Mouse (Mus musculus) CH12F3 (cell line): Measurements from ENCODE around the gene Sorl1.

Source experiments
- in situ Hi-C: fragments of 300-500 bp; cut with MboI; formaldehyde crosslinking; loops from 2 replicates; pipeline ENCODE4 v1.14.3; 2020; ENCODE audit warnings: low sequenced_read_pairs

Sorl1 gene

DNA sequence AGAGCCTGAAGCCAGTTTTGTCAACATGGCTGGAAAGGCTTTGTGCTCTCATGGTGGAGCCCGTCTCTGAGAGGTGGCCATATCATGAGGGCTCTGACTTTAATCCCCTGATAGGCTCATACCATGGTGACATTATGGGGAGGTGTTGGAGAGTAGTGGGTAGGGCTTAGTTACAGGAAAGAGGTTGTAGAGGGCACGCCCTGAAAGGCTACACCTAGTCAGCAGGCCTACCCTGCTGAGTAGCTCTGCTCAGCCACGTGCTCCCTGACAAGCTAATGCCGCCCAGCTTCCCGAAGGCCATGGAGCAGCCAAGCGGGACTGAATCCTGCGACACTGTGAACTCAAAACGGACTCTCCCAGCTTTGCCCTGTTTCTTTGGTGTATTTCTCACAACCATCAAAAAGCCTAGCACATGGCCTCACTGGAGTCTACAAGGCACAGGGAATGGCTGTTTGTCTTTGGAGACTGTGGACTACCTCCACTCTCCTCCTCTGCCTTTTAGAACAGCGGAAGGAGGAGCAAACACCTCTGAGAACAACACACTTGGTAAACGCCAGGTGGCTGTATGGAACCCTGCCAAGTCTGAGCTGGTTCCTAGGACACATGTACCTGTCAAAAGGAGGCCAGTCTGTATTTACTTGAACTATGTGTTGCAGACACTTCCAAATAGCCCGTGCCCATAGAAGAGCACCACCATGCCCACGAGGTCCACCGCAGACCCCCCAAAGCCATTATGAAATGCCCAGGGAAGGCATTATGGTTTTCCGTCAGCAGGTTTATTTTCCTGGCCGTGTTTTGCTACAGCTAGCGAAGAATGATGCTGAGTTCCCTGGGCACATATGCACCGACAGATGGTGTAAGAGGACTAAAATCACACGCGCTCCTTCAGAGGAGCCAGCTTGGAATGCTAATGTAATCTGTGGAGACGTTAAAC, 69.5 kb downstream of the Sorl1 start:
- in situ Hi-C loops = no loop called here

DNA sequence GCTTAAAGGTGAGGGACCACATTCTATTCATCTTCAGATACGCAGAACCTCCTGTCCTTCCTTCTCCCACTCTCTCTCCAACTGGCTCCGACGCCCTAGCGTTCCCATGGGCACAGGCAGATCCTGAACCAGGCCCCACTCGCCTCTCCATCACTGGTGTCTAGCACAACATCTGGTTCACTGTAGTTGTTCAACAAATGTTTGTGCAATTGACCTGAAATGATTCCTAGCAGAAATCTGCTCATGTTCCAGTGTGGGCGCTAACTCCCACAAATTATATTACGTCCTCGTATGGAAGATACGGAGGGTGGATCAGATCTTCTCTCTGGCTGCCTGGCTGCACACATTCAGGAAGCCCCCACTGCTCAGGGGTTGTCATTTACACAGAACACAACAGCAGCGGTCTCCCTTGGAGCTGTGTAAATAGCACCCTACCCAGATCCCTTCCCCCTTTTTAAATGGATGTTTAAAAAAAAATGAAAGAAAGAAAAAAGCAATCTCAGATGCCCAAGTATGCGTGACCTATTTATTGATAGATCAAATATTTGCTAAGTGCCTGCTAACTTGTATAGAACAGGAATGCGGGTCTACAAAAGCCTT, 70.4 kb downstream of the Sorl1 start:
- in situ Hi-C loops = no loop called here

DNA sequence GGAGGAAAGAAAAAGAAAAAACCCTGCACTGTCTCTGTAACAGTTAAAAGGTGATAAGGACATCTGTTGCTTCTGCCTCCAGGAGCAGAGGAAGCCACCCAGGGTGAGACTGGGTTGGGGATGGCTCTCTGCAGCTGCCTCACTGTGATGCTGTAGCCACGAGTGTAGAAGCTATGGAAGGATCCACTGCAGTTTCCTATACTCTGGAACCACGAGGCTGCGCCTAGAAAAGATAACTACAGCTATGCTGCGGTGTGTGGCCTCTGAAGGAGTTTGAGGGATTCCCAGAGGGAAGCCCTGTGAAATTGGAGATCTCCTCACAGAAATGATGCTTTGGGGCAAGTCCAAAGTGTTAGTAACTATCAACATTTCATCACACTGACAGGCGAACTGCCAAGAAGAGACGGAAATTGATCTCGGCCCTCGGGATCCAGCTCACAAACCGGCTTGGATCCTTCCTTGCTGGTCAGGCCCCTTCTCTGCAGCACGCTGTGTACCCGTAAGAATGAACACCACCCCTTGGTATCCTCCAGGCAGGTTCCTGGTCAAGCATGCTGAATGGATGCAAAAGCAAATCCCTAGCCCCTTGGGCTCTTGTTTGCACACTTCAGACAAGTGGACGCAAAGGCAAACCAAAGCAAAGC, 71.3 kb downstream of the Sorl1 start:
- in situ Hi-C loops = no loop called here

DNA sequence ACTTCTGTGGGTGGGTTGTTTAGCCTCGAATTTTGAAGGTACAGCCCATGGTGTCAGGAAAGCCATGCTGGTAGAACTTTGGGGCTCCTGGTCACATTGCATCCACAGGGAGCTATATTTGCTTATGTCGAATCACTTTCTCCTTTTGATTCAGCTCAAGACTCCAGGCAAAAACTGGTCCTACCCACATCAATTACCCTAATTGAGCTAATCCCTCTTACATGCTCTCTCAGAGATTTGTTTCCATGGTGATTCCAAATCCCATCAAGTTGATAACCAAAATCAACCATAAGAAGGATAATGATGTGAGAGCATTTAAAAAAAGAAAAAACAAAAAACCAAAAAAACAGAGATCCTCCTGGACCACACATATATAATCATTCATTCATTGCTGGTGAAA, 75.6 kb downstream of the Sorl1 start:
- in situ Hi-C loops = no loop called here

DNA sequence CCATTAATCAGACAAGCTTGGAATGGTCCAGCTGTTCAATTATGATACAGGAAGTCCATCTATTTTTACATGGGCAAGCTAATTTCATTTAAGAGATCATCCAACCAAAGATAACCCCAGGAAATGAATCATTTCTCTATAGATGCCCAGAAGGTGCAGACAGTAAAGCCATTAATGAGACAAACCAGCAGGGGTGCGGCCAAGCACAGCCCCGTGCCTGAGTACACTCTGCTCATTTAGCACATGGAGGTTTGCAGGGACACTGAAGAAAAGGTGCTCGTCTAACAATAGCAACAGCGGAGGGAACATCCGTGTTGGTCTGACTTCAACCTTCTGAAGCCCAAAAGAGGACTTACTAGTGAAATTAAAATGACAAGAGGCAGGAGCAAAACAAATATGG, 76.3 kb downstream of the Sorl1 start:
- in situ Hi-C loops = no loop called here

DNA sequence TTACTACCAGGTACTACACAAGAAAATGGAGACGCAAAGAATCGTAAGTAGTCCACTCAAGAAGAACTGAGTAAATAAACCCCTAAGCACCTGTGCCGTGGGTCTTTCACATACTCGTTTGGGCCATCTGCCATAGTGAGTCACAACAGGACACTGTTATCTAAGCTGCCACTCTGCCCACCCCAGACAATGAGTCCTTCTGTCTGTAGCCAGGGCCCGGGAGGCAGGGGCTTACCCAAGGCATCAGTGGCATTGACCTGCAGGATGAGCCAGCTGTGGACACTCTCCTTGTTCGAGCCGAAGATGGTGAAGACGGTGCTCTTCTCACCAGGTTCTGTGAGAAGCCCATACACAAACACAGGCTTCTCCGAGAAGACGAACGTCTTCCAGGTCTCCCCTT, 77.8 kb downstream of the Sorl1 start:
- in situ Hi-C loops = no loop called here

DNA sequence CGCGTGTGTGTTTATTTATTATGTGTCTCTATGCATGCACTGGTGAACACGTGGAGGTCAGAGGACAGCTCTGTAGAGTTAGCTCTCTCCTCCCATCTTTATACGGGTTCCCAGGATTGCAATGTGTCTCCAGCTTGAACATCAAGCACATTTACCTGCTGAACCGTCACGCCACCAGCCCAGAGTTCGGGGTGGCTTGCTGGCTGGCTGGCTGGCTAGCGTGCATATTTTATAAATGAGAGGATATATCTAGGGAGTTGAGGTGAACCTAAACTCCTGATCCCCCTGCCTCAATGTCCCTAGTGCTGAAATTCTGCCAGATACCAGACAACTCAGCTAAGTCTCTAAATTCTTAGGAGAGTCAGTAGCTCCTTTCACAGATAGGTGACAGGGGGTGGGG, 79.4 kb downstream of the Sorl1 start:
- in situ Hi-C loops = no loop called here

DNA sequence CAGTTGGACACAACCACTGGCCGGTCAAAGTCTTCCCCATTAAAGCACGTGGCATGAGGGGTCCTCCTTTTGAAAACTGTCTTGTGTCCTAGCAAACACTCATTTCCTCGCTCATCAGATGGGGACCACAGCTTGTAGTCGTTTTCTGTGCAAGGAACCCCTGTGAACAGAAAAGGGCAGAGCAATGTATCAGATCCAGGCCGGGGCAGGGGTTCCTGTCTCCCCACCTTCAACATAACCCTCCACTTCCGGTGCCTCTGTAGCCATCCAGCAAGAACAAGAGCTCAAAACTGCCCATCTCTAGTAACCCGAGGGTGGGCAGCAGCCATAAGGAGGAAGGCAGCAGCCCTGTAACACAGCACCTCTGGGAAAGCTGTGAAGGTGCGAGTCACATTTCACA, 80.2 kb downstream of the Sorl1 start:
- in situ Hi-C loops = no loop called here

DNA sequence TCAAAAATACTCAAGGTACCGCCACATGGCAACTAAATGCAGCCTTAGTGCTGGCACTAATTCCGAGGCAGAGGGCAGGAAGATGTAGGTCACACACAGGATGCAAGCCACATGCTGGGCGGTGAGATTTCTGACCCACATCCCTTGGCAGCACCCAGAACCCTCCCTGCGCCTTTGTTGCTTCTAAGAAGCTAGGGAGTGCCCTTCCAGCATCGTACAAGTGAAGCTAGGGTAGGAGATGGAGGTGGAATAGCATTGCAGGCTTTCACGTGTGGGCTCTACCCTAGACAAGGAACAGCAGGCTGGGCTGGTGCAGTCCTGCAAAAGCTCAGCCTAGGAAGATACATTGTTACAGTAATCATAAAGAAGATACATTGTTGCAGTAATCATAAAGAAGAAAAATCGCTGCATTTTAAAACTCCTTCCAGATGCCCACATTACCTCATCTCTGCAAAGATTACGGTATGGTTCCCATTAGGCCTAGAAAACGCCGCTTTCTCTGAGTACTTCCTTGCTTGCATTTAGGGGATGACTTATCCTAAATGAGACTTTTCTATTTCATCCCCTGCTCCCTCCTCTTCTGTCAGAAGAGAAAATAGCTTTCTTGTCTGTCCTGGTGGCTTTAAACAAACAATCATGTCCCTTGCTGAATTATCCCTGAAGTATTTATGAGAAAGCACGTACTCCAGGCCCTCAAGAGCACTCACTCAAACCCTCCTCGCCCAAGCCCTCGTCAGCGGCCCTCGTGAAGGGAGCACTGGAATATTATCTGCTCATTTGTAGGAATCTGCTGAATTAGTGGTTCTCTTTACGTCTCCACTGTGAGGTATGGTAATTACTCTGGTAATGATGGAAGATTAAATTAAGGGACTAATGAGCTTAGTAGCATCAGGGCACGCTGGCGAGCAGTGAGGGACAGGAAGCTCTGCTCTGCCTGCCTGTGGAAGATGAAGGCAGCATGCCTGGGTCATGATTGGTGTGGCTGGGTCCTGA, 84.8 kb downstream of the Sorl1 start:
- in situ Hi-C loops = no loop called here

DNA sequence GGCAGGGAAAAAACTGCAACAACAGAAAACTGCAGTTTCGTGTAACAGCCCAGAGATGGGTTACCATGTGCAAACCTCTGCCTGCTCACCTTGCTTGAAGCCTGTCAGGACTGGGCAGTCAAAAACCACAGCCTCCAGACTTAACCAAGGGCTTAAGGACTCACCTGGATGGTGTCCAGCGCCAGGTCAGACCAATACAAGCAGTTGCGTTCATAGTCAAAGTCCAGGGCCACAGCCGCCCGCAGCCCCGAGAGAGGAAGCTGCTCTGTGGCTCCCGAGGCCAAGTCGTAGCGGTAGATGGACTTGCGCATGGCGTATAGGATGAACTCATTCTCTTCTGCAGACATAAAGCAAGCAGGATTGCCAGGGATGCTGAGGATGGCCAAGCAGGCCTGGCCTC, 87.2 kb downstream of the Sorl1 start:
- in situ Hi-C loops = no loop called here

DNA sequence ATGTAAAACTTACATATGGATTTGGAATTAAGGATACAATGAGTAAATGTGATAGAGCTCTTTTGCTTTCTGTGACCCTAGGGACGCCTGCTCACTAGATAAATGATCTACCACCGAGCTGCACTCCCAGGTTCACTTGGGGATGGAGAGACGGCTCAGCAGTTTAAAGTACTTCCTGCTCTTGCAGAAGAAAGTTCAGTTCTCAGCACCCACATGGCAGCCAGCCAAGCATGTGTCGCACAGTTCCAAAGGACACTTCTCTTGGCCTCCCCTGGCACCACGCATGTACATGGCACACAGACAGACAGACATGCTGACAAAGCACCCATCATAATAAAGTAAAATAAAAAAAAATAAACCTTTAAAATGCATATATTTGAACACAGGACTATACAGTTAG, 88.1 kb downstream of the Sorl1 start:
- in situ Hi-C loops = no loop called here

DNA sequence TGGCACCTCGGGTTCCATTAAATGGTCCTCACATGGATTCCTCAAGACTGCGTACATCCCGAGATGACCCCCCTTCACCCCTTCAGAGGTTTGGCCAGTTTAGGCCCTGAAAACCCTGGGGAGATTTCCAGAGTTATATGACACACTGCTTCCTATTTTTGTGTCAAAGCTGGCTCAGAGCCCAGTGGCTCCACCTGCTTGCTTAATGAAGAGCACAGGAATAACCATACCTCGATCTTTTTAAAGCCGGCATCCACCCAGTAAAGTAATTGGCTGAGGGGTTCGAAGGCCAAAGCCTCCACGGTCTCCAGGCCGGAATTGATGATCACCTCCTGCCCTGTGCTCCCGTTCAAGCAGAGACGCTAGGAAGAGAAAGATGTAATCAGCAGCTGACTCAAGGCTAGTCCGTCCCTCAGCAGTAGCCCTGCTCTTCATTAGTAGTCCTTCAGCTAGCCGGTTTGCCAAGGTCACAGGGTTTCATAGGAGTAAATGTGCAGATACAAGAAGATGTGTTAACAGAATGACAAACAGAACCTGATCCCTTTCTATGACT, 88.8 kb downstream of the Sorl1 start:
- in situ Hi-C loops = no loop called here

DNA sequence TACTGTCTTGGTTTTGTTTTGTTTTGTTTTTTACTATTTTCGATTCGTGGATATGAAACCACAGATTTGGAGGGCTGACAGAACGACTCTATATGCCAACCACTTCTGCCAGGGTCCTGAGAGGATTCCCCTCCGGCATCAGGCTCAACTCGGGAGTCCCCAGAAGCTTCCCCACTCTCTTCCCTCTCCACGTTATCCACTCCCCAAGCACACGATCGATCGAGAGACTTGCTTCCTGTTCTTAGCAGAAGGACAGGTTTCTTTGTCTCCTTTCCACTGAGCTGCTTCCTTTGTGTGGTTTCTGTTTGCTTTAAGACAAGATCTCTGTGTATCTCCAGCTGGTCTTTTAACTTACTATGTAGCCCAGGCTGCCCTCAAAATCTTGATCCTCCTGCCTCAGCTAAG, 90.0 kb downstream of the Sorl1 start:
- in situ Hi-C loops = no loop called here

DNA sequence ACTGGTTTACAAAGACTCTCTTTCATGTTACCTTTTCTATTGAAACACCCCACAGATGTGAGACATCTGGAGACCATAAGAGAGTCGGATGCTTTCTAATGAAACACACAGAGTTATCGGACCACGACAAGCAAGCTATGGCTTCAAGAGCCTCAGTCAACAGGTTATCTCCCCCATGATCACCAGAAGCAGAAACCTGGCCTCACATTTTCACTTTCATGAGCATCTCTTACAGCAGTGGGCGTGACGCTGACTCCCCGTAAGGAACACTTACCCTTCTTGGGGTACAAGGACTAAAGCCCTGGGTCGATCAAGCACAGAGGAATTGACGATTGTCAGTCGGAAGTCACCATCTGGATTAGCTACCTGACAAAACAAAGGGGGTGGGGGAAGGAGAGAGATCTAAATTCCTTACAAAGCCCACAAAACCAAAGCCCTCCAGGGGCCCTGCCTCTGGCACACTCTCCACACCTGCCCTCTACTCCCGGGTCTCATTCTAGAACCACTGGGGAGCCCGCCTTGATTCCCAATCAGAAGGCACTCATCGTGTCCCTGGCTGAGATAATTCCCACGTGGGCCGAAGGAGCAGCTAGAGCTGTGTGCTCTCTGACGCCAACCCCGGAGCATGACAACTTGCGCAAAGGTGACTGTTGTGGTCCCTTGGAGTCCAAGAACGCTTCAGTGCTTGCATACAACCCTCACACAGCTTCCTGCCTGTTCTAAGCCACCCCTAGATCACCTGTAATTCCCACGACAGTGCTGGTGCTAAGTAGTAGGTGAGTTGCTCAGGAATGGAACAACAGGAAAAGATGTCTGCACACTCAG, 90.6 kb downstream of the Sorl1 start:
- in situ Hi-C loops = no loop called here

DNA sequence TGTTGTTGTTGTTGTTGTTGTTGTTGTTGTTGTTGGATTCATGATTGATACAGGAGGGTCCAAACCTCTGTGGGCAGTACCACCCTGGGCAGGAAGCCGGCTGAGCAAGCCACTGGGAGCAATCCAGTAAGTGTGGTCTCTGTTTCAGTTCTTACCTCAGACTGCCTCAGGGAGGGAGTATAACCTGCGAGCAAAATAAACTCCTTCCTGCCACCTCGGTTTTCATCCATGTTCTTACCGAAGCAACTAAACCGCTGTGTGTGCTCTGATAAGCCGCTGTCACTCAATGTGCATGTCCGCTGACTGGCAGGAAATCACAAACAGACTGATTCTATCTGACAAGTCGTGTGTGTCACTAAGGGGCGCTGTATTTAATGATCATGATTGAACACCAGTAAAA, 91.7 kb downstream of the Sorl1 start:
- in situ Hi-C loops = no loop called here

DNA sequence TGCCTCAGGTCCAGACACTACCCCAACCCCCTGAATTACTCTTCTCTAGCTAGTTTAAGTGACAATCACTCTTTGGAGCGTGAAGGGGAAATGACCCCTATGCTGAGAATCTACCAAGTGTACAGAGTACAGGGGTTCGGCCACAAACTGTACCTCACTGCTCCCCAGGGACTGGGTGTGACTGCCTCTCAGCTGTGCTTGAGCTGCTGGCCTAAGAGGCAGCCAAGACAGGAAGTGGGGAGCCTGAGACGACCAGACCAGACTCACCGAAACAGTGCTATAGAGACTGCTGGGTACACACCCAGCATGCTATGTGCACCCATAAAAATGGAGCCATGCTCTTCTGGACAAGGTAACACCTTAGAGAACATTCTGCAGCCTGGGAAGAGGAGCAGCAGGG, 95.3 kb downstream of the Sorl1 start:
- in situ Hi-C loops = no loop called here

DNA sequence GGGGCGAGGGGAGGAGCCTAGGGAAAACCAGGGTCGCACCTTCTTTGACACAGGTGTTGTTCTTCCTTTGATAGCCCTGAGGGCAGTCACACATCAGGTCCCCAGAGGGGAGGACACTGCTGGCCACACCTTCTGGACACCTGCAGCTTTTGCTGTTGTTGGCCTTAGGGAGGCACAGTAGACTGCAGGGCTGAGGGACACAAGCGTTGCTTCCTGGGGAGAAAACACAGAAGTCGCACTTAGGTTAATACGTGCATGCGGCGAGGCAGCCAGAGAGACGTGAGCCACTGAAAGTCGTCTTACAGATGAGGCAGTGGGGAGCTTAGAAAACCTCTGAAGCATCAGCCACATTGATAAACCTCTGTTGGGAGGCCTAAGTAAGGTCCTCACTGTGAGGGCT, 99.8 kb downstream of the Sorl1 start:
- in situ Hi-C loops = no loop called here

DNA sequence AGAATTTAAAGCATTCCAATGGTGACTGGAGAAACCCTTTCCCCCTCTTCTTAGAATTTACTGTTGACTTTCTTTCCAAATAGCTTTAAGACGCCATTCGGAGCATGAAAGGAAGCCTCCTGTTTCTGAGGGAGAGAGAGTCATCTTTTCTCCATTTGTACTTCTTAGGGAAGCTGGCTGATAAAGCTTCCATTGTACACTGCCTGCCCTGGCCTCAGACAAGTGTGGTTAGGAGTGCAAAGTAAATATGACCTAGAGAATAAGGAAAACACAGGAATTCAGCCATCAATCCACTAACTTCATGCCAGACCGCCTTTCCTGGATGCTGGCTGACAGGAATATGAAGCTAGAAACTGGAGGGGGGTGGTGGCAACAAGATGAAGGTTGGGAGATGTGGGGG, 100.7 kb downstream of the Sorl1 start:
- in situ Hi-C loops = no loop called here

DNA sequence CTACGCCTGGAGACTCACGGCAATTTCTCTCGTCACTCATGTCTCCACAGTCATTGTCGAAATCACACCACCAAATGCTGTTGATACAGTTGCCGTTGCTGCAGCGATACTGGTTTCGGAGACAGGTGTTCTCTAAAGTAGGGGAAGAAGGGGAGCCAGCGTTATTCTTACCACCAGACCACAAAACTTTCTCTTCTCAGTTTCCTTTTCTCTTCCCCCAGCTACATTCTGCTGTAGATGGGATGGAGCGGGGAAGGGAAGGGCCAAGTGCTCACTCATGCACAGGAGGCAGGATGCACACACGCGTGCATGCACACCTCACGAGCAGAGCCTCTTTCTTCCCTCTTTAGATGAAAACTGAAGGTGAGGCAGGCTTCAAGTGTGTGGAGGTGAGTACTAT, 101.8 kb downstream of the Sorl1 start:
- in situ Hi-C loops = no loop called here
